Mouse (Mus musculus) cerebellum, adult 9-10 months (tissue): ENCODE data around the gene Hsd17b11.
"Not testable (repeated sequence)": the region's sequence is repeated elsewhere in the genome, so short reads cannot be mapped to it uniquely, and the experiment has no call there.

Source experiments
- DNase-seq: peaks from one replicate; pipeline ENCODE4 v3.0.0; 2022

Hsd17b11 gene

DNA sequence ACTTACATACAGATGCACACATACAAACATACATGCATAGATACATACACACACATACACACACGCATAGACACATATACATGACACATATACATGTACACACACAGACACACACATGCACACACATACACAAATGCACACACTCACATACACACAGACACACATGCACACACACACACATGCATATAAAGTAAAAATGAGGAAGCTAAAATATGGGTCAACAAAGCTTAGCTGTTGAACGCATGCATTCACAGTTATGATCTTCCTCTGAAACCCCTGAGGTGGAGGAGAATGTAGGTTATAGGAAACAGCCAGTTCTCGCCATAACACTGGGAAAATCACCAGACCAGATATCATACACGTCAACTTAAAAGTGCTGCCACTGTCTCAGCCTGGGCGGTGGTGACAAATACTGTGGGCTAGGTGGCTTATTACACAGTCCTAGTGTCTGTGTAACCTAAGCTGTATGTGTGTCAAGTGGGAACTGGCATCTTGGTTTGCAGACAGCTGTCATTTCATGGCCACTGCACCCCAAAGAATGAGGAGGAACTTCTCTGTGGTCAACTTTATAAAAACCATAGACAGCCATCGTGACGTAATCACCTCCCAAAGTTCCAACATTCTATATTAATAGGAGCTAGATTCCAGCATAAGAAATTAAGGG is 43.7 kb downstream of the Hsd17b11 start:
- no peak for DNase-seq

DNA sequence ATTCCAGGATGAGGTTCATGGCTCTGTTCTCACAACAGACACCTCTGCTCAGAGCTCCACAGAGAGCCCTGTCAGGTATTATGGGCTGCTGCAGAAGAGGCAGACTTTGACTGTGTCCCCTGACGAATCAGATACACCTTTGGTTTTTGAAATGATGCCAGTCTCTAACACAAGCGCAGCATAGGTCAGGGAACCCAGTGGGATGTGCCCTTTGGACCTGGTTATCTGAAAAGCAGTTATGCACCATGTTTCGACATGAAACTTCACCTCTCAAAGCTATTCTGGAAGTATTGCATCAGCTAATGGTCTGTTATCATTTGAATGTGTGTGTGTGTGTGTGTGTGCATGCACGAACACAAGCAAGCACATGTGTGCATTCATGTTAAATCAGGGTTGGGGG is 44.4 kb downstream of the Hsd17b11 start, which contains the start of gene Hsd17b13:
Gene Hsd17b13, minus strand, starts transcription at position 114 of the 400 bp plus-strand sequence.
- no peak for DNase-seq

DNA sequence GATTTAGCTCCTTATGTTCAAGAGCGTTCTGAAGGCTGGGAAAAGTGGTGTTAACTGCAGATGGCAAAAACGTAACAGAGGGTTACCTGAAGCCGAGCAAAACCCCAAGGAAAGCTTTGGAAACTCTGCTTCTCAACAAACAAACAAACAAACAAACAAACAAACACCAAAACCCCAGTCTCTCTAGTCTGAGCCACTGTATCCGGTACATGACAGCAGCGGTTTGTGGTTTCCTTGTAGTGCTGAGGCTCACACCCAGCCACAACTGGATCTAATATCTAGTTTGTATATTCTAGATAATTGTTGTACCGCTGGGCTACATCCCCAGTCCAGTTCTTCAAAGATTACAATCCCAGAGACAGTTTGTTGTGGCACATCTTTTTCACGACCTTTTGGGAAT is 46.0 kb downstream of the Hsd17b11 start:
- DNase-seq, result no peak

DNA sequence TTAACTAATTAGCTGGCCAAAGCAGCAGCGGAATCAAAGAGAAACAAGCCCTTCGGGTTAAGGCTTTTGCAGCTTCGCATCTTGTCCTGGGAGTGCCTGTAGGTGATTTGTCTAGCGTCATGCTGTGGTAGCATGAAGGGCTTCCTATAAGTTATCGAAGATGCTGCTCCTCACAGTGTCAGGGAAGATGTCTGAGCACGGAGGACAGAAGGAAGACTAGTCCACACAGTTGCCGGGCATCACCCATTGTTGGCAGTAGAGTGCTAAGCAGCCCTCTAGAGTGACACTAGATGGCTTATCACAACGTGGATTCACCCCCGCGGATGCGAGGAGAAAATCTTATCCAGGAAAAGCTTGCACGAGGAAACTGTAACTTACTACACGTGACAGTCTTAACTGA is 48.9 kb downstream of the Hsd17b11 start:
- no peak for DNase-seq

DNA sequence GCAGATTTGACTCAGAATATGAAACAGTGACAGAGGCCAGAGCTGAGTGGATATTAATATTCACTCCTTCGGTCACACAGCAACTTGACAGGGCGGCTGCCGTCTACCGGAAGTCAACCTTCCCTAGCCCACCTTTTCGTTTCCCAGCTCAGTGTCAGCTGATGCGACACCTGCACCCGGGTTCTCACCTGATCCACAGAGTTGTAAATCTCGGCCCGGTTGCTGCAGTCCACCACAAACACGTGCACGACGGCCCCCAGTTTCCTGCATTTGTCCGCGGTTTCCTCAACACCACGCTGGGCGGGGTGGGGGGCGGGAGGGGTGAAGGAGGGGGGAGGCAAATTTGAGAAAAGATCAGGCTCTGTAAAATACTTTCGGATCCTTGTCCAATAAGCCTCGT is 49.3 kb downstream of the Hsd17b11 start:
- no peak for DNase-seq

DNA sequence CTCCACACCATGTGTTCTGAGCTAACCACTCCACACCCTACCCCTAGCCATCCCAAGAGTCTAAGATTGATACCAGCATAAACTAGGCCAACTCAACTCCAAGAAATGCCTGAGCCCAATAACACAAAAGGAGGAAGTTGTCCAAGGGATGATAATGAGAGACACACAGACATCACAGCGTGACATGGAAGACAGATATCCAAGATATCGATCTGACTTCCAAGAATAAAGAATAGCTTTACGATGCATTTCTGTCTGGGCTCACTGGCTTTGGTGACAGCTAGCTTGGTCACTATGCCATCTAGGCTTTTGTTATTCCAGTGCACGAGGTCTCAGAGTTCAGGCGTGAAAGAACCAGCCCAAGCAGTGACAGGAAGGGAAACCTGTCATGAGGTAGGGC is 50.7 kb downstream of the Hsd17b11 start:
- no peak for DNase-seq

DNA sequence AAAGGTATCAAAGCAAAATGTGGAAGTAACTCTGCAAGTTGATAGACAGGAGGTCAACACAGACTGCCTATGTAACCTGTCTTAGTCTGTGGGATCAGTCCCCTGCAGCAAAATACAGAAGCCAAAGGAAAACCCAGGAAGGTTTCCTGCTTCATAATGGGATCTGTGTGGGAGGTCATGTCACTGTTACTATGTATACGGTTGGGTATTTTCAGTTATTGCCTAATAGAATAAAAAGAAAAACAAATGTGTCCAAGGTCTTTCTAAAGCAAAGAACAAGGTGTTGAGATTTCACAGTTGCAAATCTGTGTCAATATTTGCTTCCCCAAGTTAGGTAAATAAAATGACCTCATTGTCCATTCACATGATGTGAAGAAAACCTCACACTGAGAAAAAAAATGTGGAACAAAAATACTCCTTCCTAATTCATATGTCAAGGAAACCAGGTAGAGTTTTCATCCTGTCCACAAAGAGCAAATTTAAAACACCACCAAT is 58.7 kb downstream of the Hsd17b11 start:
- DNase-seq, result no peak

DNA sequence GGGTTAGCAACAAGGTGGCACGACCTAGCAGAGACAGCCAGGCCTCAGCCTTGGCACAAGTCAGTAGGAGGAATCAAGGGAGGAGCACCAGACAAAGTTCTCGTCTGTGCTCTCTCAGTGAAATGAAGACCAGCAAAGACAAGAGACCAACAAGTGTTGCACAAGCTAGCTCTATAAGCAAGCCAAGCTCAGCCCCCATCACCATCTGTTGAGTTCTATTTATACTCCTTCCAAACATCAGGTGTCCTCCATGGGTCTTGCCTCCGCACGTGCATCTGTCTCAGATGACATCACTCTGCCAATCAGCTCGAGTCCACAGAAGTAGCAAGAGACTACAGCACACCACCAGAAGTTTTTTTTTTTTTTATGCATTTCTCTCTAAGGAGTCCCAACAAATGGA is 67.1 kb downstream of the Hsd17b11 start:
- peak; percentile 55 for DNase-seq

DNA sequence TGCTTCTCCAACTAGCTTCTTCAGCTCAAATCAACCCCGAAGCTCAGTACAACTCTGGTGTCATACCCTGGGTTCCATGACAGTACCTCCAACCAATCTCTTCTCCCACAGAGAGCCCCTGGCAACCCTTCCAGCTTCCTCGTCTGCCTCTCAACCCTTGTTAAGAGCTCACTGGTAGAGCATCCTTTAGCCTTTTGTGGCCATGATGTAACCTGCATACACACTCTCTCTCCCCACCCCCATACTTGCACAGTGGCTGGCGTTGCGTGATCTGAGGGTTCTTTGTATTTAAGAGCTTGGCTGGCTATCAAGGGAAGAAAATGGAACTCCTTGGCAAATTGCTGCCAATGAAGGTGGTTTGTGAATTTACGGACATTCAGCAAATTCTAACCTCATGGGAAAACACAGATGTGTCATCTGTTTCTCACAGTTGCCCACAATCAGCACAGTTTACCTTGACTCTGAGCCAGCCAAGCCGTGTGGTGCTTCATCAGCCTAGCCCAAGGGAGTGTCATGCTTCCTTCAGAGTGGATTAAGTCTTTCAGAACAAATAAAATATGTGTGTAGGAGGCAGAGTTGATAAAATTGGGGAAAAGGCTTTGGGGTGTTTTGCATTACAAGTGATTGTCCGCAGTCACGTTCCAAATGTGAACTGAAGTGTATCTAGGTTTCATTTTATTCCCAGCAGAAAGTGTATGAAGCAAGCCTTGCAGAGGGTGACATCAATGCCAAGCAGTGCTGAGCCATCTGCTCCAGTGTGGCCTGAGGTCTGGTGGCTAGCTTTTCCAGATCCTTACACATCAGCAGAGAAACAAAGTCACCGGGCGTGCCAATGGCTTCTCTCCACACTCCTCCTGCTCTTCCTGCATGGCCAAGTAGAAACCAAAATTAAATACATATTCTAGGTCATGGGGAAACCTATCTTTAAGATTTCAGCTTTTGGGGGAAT is 68.3 kb downstream of the Hsd17b11 start:
- DNase-seq, result peak; percentile 52

DNA sequence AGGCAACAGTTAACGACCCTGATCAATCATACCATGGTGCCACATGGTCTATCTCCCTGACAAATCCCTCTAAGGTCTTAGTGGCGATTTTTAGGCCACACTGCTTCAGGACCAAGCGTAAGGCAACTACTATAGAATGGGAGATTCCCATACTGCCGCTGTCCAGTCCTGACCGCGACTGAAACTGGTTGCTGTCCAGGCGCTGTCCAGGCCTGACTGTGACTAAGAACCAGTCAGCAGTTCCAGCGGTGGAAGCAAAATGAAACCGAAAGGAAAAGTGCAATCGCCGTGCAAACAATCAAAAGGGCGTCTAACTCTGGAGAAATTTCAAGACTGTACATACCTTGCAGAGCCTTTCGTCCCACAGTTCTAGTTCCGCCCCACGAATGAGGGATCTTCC is 71.6 kb downstream of the Hsd17b11 start:
- DNase-seq, result not testable (repeated sequence)

DNA sequence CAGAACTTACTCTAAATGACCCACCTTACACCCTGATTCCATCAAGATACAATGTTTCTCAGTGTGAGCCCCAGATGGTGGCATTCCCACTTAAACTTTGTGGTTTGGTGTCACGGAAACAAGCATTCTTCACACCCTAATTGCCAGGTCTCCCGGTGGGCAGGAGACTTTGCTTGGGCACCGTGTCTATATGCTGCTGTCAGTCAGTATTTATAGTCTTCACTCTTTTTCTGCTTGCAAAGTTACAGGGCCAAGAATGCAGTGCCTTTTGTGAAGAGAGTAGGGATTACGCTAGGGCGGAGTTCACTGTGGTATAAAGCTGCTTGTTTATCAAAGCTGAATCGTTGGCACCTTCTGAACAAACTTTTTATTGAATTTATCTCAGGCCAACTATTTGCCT is 78.5 kb downstream of the Hsd17b11 start:
- DNase-seq, result no peak

DNA sequence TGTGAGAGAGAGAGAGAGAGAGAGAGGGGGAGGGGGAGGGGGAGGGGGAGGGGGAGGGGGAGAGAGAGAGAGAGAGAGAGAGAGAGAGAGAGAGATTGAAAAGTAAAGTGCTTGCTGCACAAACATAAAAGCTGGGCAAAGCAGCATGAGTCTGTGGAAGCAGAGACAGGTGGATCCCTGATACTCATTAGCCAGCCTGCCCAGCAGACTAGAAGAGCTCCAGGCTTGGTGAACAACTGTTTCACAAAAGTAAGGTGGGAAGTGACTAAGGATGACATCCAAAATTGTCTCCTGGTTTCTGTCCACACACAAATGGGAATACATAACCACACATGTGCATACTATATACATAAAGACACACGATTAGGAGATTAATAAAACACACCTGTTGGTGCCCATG is 81.9 kb downstream of the Hsd17b11 start:
- no peak for DNase-seq
